Mouse (Mus musculus): ENCODE measurements around the gene Oser1. TPM values are rescaled to one million over a fixed set of nuclear protein-coding genes. Genes with fewer than 3 reads are reported as not detected.

The Oser1 gene
- total and polyA plus RNA-seq, 3 experiments: 9.7 to 21.2 (median 19.6) TPM

- H3K9ac ChIP-seq (ENCODE audit: low read depth, low read length): no peak overlapping the region
- WGBS: 66% methylated on average over 6 of the region's 6 CpGs
- H3K4me1 ChIP-seq (ENCODE audit: control insufficient read depth, insufficient read depth, low read length): peaks cover 5% of the 10 kb centered on the region
- no peak for DNase-seq
- TF ChIP-seq POLR2A (IDR thresholded peaks at IDR 0.05; ENCODE audit: insufficient read depth, low read depth, low read length) (no peak), CTCF (IDR thresholded peaks at IDR 0.05) (no peak), EP300 (IDR thresholded peaks at IDR 0.05; ENCODE audit: insufficient read depth, low read depth, low read length) (no peak)
- H3K27ac ChIP-seq: peak overlapping the region; percentile 98
- H3K79me2 ChIP-seq (replicated peaks; ENCODE audit: control insufficient read depth, insufficient read depth, low read length): 0 out of 2 replicates have a peak, but pooled peaks cover 1% of the 10 kb centered on the region
- intact Hi-C loops (cut with DNase I): no loop called here
- peaks cover 8% of the 10 kb centered on the region for H3K36me3 ChIP-seq (ENCODE audit: control insufficient read depth, insufficient read depth, low read length)
- H3K4me3 ChIP-seq: no peak overlapping the region
- H3K27me3 ChIP-seq (ENCODE audit: control insufficient read depth, insufficient read depth, low read length): no peaks in the 10 kb centered on the region
Observed at GRCm38 (mm10) chr2:163468866-163469265, 44.4 kb upstream of the Oser1 start.

DNA sequence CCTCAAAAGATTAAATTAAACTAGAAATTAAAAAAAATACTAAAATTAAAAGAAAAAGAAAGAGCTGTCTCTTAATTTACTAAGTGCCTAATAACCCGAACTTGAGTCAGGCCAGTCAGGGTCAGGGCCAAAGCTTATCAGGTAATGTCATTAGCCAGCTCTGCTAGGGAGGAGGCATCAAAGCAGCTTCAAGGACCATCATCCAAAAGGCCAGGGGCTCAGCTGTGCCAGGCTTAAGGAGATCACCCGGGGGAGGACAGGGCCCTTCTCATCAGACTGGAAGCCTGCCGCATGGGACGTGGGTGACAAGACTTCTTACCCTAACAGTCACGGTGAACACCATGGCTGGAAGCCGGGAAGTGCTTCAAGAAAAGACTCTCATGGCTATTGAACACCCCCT is 43.1 kb upstream of the Oser1 start:
- Histone ChIP-seq H3K4me1 (ENCODE audit: control insufficient read depth, insufficient read depth, low read length) (peaks cover 5% of the 10 kb centered on the region), H3K9ac (ENCODE audit: low read depth, low read length) (no peak overlapping the region), H3K27me3 (ENCODE audit: control insufficient read depth, insufficient read depth, low read length) (no peaks in the 10 kb centered on the region), H3K79me2 (replicated peaks; ENCODE audit: control insufficient read depth, insufficient read depth, low read length) (0 out of 2 replicates have a peak, but pooled peaks cover 1% of the 10 kb centered on the region), H3K4me3 (no peak overlapping the region), H3K27ac (peak overlapping the region; percentile 98), H3K36me3 (ENCODE audit: control insufficient read depth, insufficient read depth, low read length) (peaks cover 8% of the 10 kb centered on the region)
- intact Hi-C loops (cut with DNase I): no loop called here
- WGBS: 55% methylated on average over 6 of the region's 6 CpGs
- DNase-seq: no peak
- no peak for TF ChIP-seq EP300 (IDR thresholded peaks at IDR 0.05; ENCODE audit: insufficient read depth, low read depth, low read length)
- no peak for TF ChIP-seq POLR2A (IDR thresholded peaks at IDR 0.05; ENCODE audit: insufficient read depth, low read depth, low read length)
- TF ChIP-seq CTCF (IDR thresholded peaks at IDR 0.05): no peak

GRCm38 (mm10) chr2:163466771-163467170 is 42.3 kb upstream of the Oser1 start:
- no peak for TF ChIP-seq EP300 (IDR thresholded peaks at IDR 0.05; ENCODE audit: insufficient read depth, low read depth, low read length)
- no peak for TF ChIP-seq CTCF (IDR thresholded peaks at IDR 0.05)
- TF ChIP-seq POLR2A (IDR thresholded peaks at IDR 0.05; ENCODE audit: insufficient read depth, low read depth, low read length): no peak
- H3K27ac ChIP-seq: peak overlapping the region; percentile 98; the same call in 1 of the 2 replicates

DNA sequence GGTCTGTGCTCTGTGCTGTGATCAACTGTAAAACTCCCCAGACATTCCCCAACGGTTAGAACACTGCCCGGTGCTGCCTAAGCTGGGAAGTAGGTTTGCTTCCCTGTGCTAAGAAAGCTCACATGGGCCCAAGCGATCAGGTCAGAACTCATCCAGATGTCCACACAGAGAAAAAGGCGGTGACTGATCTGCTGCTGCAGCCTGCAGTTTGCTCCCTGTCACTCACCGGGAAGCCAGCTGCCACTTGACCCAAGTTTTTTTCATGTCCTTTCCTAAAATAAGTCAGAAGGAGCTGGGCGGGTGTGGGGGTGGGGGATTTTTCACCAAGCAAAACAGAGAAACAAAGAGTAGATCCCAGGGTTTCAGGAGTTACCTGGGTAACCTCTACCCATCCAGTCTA is 40.1 kb upstream of the Oser1 start:
- H3K36me3 ChIP-seq (ENCODE audit: control insufficient read depth, insufficient read depth, low read length): peaks cover 8% of the 10 kb centered on the region
- intact Hi-C loops (cut with DNase I): no loop called here

More at GRCm38 (mm10) chr2:163466771-163467170, 42.3 kb upstream of the Oser1 start:
- no peak for DNase-seq
- WGBS: 38% methylated on average over 8 of the region's 8 CpGs
- no peak overlapping the region for H3K9ac ChIP-seq (ENCODE audit: low read depth, low read length)
- H3K36me3 ChIP-seq (ENCODE audit: control insufficient read depth, insufficient read depth, low read length): peaks cover 8% of the 10 kb centered on the region
- intact Hi-C loops (cut with DNase I): no loop called here
- no peaks in the 10 kb centered on the region for H3K27me3 ChIP-seq (ENCODE audit: control insufficient read depth, insufficient read depth, low read length)
- H3K4me1 ChIP-seq (ENCODE audit: control insufficient read depth, insufficient read depth, low read length): peaks cover 5% of the 10 kb centered on the region
- H3K4me3 ChIP-seq: no peak overlapping the region
- H3K79me2 ChIP-seq (replicated peaks; ENCODE audit: control insufficient read depth, insufficient read depth, low read length): 0 out of 2 replicates have a peak, but pooled peaks cover 1% of the 10 kb centered on the region

DNA sequence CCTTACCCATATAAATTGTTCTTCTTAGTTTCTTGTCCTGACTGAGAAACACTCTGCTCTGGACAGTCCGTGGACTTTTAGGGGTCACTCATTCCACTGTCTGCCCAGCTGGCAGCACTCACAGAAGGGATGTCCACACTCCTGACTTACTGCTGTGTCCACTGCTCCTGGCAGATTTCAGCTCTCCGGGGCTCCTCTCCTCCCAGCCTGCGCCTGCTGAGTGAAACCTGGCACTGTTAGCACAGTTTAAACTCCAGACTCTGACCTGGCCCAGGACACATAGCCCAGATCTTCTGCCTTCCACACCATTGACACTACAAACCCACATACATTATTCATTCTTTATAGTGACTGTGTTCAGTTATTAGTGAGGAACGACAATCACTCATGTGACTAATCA is 39.5 kb upstream of the Oser1 start:
- no peak overlapping the region for H3K4me3 ChIP-seq
- peak overlapping the region; percentile 41 for H3K9ac ChIP-seq (ENCODE audit: low read depth, low read length)
- no peak for DNase-seq
- H3K4me1 ChIP-seq (ENCODE audit: control insufficient read depth, insufficient read depth, low read length): peaks cover 5% of the 10 kb centered on the region
- no peak for TF ChIP-seq CTCF (IDR thresholded peaks at IDR 0.05)
- TF ChIP-seq EP300 (IDR thresholded peaks at IDR 0.05; ENCODE audit: insufficient read depth, low read depth, low read length): 0 out of 2 replicates have a peak, but pooled peaks have one; percentile 15
- peak overlapping the region; percentile 86 for H3K27ac ChIP-seq
- no peaks in the 10 kb centered on the region for H3K27me3 ChIP-seq (ENCODE audit: control insufficient read depth, insufficient read depth, low read length)
- intact Hi-C loops (cut with DNase I): no loop called here
- 41% methylated on average over 4 of the region's 4 CpGs for WGBS
- peaks cover 3% of the 10 kb centered on the region for H3K36me3 ChIP-seq (ENCODE audit: control insufficient read depth, insufficient read depth, low read length)
- H3K79me2 ChIP-seq (replicated peaks; ENCODE audit: control insufficient read depth, insufficient read depth, low read length): no peaks in the 10 kb centered on the region

More for the DNA sequence above, 40.1 kb upstream of the Oser1 start:
- no peaks in the 10 kb centered on the region for H3K27me3 ChIP-seq (ENCODE audit: control insufficient read depth, insufficient read depth, low read length)
- peak overlapping the region; percentile 41 for H3K9ac ChIP-seq (ENCODE audit: low read depth, low read length)
- peak; percentile 33 to 55 for DNase-seq
- H3K27ac ChIP-seq: peak overlapping the region; percentile 86
- no peaks in the 10 kb centered on the region for H3K79me2 ChIP-seq (replicated peaks; ENCODE audit: control insufficient read depth, insufficient read depth, low read length)
- peaks cover 5% of the 10 kb centered on the region for H3K4me1 ChIP-seq (ENCODE audit: control insufficient read depth, insufficient read depth, low read length)
- TF ChIP-seq CTCF (IDR thresholded peaks at IDR 0.05): no peak
- TF ChIP-seq POLR2A (IDR thresholded peaks at IDR 0.05; ENCODE audit: insufficient read depth, low read depth, low read length): 0 out of 2 replicates have a peak, but pooled peaks have one; percentile 11
- TF ChIP-seq EP300 (IDR thresholded peaks at IDR 0.05; ENCODE audit: insufficient read depth, low read depth, low read length): no peak
- WGBS: 31% methylated on average over 6 of the region's 6 CpGs
- no peak overlapping the region for H3K4me3 ChIP-seq

DNA sequence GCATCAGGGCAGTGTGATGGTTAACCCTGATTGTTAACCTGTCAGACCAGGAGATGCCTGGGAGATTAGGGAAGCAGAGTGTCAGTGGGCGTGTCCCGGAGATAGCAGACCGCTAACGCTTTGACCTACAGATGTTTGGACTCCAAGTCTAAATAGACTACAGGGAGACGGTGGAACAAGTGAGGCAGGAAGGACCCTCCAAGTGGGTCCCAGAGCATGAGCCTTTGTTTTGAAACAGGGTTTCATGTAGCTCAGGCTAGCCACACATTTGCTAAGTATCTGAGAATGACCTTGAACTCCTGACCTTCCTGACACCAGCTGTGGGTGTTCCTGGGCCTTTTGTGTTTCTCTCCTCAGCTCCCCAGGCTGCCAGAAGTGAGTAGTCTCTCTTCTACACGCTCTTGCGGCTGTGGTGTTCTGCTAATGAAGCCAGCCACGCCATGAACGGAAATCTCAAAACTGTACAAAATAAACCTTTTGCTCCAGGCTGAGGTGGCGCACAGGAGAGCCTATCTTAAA is 38.8 kb upstream of the Oser1 start:
- Histone ChIP-seq H3K4me1 (ENCODE audit: control insufficient read depth, insufficient read depth, low read length) (peaks cover 5% of the 10 kb centered on the region), H3K9ac (ENCODE audit: low read depth, low read length) (no peak overlapping the region), H3K4me3 (no peak overlapping the region), H3K27ac (peak overlapping the region; percentile 86), H3K36me3 (ENCODE audit: control insufficient read depth, insufficient read depth, low read length) (no peaks in the 10 kb centered on the region; the same call in 1 of the 2 replicates), H3K79me2 (replicated peaks; ENCODE audit: control insufficient read depth, insufficient read depth, low read length) (no peaks in the 10 kb centered on the region), H3K27me3 (ENCODE audit: control insufficient read depth, insufficient read depth, low read length) (no peaks in the 10 kb centered on the region)
- no peak for DNase-seq
- no peak for TF ChIP-seq EP300 (IDR thresholded peaks at IDR 0.05; ENCODE audit: insufficient read depth, low read depth, low read length)
- TF ChIP-seq POLR2A (IDR thresholded peaks at IDR 0.05; ENCODE audit: insufficient read depth, low read depth, low read length): no peak
- no peak for TF ChIP-seq CTCF (IDR thresholded peaks at IDR 0.05)
- WGBS: 65% methylated on average over 10 of the region's 10 CpGs
- intact Hi-C loops (cut with DNase I): no loop called here

Measured in heart, adult 2 months (tissue).